Mouse (Mus musculus): ENCODE measurements at regions not wholly inside any gene's neighbourhood (a gene's known extent, or its start where the extent isn't known, plus 50 kb on each side); places are given as distances from the start of the nearest gene placed in this dataset.
A peak's percentile ranks its signal among the peaks of the same experiment; 100 is the strongest.

DNA sequence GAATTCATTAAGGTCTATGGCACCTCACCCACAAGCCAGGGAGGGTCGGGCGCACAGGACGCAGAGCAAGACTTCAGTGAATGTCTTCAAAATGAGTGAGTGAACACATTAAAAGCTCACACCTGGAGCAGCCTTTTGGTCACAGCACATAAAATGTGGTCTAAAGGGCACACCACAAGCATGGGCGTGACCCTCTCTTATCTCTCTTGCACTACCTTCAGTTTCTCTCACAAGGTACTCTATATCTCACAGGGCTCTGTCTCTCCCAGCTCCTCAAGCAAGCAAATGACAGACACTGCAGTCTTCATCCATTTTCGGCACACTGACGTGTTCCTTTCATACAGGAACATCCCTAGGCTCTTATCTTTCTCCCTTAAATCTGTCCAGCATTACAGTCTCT is 444.0 kb downstream of the Slc16a7 start:
- no peak overlapping the region for H3K27ac ChIP-seq
- ATAC-seq (ENCODE audit: insufficient read depth, low FRiP score, low read depth), result no peak
- H3K4me2 ChIP-seq, result no peak overlapping the region
- 83% methylated on average over 6 of the region's 6 CpGs for WGBS
- H3K9ac ChIP-seq, result no peak overlapping the region
- H3K27me3 ChIP-seq (replicated peaks), result no peaks in the 10 kb centered on the region
- no peaks in the 10 kb centered on the region for H3K36me3 ChIP-seq
- H3K9me3 ChIP-seq, result no peaks in the 10 kb centered on the region
- no peak overlapping the region for H3K4me3 ChIP-seq (replicated peaks)
- no peaks in the 10 kb centered on the region for H3K4me1 ChIP-seq

DNA sequence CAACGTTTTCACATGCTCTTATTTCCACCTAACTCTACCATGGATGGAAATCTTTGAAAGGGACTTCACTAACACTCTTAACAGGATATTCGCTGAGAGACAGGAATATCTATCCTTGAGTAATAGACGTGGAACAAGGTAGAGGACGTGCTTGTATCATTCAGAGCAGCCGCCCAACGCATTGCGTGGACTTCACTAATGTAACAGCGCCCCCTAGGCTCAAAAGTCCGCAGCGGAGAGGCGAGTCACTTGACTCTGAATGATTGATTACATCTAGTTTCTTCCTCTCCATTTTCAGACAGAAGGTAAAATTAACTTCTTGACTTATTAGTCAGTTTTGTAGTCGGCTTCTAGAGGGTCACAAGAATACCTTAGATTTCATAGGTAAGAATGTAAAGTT is 447.1 kb downstream of the Slc16a7 start:
- Histone ChIP-seq H3K27ac (no peak overlapping the region), H3K4me3 (replicated peaks) (no peak overlapping the region), H3K27me3 (replicated peaks) (no peaks in the 10 kb centered on the region), H3K9me3 (no peaks in the 10 kb centered on the region), H3K4me1 (no peaks in the 10 kb centered on the region), H3K9ac (no peak overlapping the region), H3K4me2 (no peak overlapping the region), H3K36me3 (no peaks in the 10 kb centered on the region)
- WGBS, result 60% methylated on average over 12 of the region's 12 CpGs
- ATAC-seq (ENCODE audit: insufficient read depth, low FRiP score, low read depth), result no peak

DNA sequence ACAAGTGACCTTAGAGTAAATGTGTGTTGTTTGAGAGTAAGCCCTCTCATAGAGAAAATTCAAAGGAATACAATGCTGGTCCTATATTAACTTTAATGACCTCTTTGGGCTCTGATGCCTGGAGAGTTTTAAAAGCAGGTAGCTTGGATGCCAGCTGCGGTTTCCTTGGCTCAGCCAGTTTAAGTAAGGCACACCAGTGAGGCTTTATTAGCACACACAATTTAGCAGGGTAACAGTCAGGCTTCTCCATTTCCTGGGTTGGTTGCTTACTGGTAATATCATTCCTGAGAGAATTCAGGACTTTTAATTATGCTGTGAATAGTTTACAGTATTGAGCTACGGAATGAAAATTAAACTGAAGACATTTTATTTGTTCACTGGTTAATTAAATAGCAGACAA is 462.0 kb downstream of the Slc16a7 start:
- Histone ChIP-seq H3K9me3 (no peaks in the 10 kb centered on the region), H3K4me3 (replicated peaks) (no peak overlapping the region), H3K9ac (no peak overlapping the region), H3K4me2 (no peak overlapping the region), H3K36me3 (no peaks in the 10 kb centered on the region), H3K27ac (no peak overlapping the region), H3K4me1 (no peaks in the 10 kb centered on the region), H3K27me3 (replicated peaks) (no peaks in the 10 kb centered on the region)
- ATAC-seq (ENCODE audit: insufficient read depth, low FRiP score, low read depth), result no peak
- WGBS, result 66% methylated on average over 2 of the region's 2 CpGs

DNA sequence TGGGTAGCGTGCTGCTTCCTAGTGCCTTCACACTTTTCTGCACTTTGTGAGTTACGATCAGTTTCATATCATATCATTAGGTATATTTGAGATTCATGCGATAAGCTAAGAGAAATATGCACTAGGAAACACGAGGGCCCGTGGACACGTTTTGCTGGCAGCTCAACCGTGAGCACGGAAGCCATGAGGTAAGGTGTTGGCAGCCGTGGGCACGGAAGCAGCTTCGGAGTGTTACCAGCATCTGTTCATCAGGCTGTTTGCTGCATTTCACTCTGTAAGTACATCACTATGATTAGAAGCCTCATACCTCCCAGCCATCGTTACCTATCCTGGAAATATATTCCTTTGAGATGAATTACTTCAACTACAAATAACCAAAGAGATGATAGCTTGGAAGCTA is 489.2 kb downstream of the Slc16a7 start:
- H3K4me3 ChIP-seq (replicated peaks), result no peak overlapping the region

DNA sequence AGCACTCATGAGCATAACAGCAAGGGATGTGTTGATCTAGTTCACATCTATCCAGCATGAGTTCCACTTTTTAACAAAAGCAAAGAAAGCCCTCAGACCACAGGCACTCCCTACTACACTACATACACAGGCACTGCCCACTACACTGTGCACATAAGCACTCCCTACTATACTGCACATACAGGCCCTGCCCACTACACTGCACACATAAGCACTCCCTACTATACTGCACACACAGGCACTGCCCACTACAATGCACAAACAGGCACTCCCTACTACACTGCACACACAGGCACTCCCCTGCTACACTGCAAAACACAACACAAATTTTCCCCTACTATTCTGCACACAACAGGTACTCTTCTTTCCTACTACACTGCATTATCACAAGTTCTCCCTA is 510.7 kb downstream of the Slc16a7 start:
- 0 out of 2 replicates have a peak, but pooled peaks have one; percentile 39 for ATAC-seq (ENCODE audit: insufficient read depth, low FRiP score, low read depth)
- no peaks in the 10 kb centered on the region for H3K36me3 ChIP-seq
- no peak overlapping the region for H3K4me3 ChIP-seq (replicated peaks)
- H3K27me3 ChIP-seq (replicated peaks), result no peaks in the 10 kb centered on the region
- H3K4me2 ChIP-seq, result no peak overlapping the region
- no peak overlapping the region for H3K27ac ChIP-seq
- no peaks in the 10 kb centered on the region for H3K4me1 ChIP-seq
- no peaks in the 10 kb centered on the region; the same call in 1 of the 2 replicates for H3K9me3 ChIP-seq
- H3K9ac ChIP-seq, result no peak overlapping the region

More for the DNA sequence above, 489.2 kb downstream of the Slc16a7 start:
- Histone ChIP-seq H3K9me3 (no peaks in the 10 kb centered on the region), H3K4me1 (no peaks in the 10 kb centered on the region), H3K36me3 (no peaks in the 10 kb centered on the region), H3K27me3 (replicated peaks) (no peaks in the 10 kb centered on the region), H3K4me2 (no peak overlapping the region), H3K27ac (no peak overlapping the region), H3K9ac (no peak overlapping the region)
- ATAC-seq (ENCODE audit: insufficient read depth, low FRiP score, low read depth), result no peak
- 82% methylated on average over 12 of the region's 12 CpGs for WGBS

DNA sequence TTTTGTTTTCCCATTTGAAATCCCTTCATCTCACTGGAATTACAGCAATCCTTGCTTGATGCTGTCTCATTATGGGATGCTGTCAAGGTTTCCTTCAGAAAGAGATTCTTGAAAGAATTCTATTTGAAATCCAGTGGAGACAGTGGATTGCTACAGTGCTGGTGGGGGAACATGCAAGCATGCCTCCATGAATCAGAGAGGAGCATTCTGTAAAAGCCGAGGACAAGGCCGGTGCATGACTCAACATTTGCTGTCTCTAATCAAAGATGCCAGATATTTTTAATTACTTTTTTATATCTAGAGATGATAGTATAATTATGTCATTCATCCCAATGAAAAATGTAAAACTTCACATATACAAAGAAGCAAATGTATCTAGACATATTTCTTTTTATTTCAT is 511.6 kb downstream of the Slc16a7 start:
- H3K4me3 ChIP-seq (replicated peaks), result no peak overlapping the region
- no peaks in the 10 kb centered on the region for H3K4me1 ChIP-seq
- H3K4me2 ChIP-seq, result no peak overlapping the region
- no peak overlapping the region for H3K27ac ChIP-seq
- H3K27me3 ChIP-seq (replicated peaks), result no peaks in the 10 kb centered on the region
- no peak overlapping the region for H3K9ac ChIP-seq
- ATAC-seq (ENCODE audit: insufficient read depth, low FRiP score, low read depth), result no peak
- H3K9me3 ChIP-seq, result no peaks in the 10 kb centered on the region; the same call in 1 of the 2 replicates
- H3K36me3 ChIP-seq, result no peaks in the 10 kb centered on the region
- 88% methylated on average over 2 of the region's 2 CpGs for WGBS

DNA sequence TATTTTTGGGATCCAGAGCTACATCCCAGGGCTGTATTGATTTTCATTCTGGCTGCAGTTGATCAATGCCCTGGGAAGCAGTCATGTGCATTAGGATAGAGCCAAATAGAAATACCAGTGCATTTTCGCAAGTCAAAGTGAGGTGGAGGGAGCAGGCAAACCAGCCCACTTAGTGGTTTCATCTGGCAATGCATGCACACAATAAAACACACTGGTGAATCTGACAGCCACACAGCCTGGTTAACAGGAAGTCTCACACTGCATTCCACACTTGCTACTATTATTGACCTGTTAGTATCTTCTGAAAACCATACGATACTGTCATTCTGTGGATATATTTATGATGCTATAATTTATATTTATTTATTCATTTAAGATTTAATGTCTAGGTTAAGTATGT is 517.1 kb downstream of the Slc16a7 start:
- H3K4me3 ChIP-seq (replicated peaks), result no peak overlapping the region
- WGBS, result 71% methylated on average over 2 of the region's 2 CpGs
- no peaks in the 10 kb centered on the region; the same call in 1 of the 2 replicates for H3K9me3 ChIP-seq
- H3K36me3 ChIP-seq, result no peaks in the 10 kb centered on the region
- H3K9ac ChIP-seq, result no peak overlapping the region
- ATAC-seq (ENCODE audit: insufficient read depth, low FRiP score, low read depth), result no peak
- no peak overlapping the region for H3K4me2 ChIP-seq
- H3K27me3 ChIP-seq (replicated peaks), result no peaks in the 10 kb centered on the region
- H3K27ac ChIP-seq, result no peak overlapping the region
- H3K4me1 ChIP-seq, result no peaks in the 10 kb centered on the region

DNA sequence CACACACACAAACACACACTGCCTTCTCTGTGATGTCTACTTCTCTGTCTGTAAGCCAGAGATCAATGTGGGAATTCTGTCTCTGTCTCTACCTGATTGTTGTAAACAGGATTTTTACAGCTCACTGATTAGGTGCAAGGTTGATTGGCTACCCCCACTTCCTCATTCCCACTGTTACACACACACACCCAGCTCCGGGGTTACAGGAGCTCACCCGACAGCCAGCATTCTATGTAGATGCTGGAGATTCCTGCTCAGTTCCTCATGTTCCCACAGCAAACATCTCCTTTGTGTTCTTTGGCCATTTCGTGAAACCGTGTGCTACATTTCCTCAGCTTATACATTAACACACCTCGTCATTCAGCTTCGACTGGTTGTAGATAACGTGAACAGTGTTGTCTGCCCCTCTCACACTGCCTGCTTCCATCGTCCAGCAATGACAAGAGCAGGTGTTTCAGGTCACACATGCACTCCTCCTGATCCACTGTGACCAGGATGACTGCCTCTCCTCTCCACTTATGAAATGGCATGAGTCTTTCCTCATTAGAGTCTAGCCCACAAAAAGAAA is 546.6 kb downstream of the Slc16a7 start:
- H3K4me1 ChIP-seq, result no peaks in the 10 kb centered on the region
- no peaks in the 10 kb centered on the region for H3K27me3 ChIP-seq (replicated peaks)
- H3K9me3 ChIP-seq, result no peaks in the 10 kb centered on the region
- ATAC-seq (ENCODE audit: insufficient read depth, low FRiP score, low read depth), result peak; percentile 70
- H3K9ac ChIP-seq, result no peak overlapping the region
- H3K4me2 ChIP-seq, result no peak overlapping the region
- no peaks in the 10 kb centered on the region for H3K36me3 ChIP-seq
- no peak overlapping the region for H3K27ac ChIP-seq
- WGBS, result 51% methylated on average over 8 of the region's 8 CpGs
- no peak overlapping the region for H3K4me3 ChIP-seq (replicated peaks)

DNA sequence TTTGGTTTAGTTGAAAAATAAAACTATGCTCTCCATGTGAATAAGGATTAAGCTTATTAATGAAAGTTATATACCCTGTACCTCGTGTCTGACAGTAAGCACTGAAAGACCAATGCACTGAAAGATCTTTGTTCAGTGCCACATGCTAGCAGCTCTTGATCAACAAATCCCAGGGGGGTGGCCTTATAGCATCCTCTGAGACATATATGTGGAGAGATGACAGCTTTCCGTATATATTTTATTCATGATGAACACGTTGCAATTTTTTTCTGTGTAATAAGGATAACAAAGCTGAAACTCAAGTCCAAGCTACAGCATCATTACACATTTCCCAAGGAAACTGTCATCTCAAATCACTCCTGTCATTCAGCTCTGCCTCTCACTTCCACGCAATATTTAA is 555.3 kb downstream of the Slc16a7 start:
- H3K9me3 ChIP-seq, result no peaks in the 10 kb centered on the region
- 70% methylated on average over 4 of the region's 4 CpGs for WGBS
- H3K4me1 ChIP-seq, result no peaks in the 10 kb centered on the region
- no peak overlapping the region for H3K9ac ChIP-seq
- no peak for ATAC-seq (ENCODE audit: insufficient read depth, low FRiP score, low read depth)
- no peak overlapping the region for H3K4me3 ChIP-seq (replicated peaks)
- no peaks in the 10 kb centered on the region for H3K36me3 ChIP-seq
- no peaks in the 10 kb centered on the region for H3K27me3 ChIP-seq (replicated peaks)
- H3K27ac ChIP-seq, result no peak overlapping the region
- no peak overlapping the region for H3K4me2 ChIP-seq

DNA sequence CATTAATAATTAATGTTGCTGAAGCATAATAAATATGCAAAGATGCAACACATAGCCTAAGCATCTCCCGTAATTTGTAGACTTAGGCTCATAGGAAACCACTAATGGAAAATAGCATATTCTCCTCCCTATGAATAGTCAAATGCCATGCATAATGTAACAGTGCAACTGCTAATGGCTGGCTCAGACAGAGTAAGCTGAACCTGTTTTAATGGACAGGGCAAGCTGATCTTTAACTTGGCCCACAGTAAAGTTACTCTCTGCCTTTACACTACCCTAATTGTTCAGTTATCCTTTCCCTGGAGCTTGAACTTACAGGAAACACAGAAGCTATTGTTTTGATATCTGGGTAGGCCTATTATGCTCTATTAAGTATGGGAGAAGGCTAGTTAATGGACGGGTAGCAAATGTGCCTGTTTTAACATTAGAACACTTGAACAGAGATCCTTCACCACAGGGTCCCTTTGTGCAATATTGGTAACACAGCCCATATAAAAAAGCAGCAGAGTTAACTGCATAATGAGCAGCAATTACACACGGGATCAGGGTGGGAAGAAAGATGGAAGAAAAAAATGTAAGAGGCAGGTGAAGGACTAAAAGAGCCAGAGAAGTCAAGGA is 585.2 kb downstream of the Slc16a7 start:
- no peaks in the 10 kb centered on the region for H3K36me3 ChIP-seq
- H3K9ac ChIP-seq, result no peak overlapping the region
- H3K4me1 ChIP-seq, result no peaks in the 10 kb centered on the region
- no peak for ATAC-seq (ENCODE audit: insufficient read depth, low FRiP score, low read depth)
- H3K27me3 ChIP-seq (replicated peaks), result no peaks in the 10 kb centered on the region
- WGBS, result 74% methylated on average over 3 of the region's 3 CpGs
- no peak overlapping the region for H3K4me3 ChIP-seq (replicated peaks)
- H3K9me3 ChIP-seq, result no peaks in the 10 kb centered on the region
- no peak overlapping the region for H3K4me2 ChIP-seq
- no peak overlapping the region for H3K27ac ChIP-seq
